In genomic region chr3:9628041-9628440, GRCm38 (mm10) we compare ENCODE assay signal across 18 mouse cellular contexts.
"Had no signal": no experiment of that assay in that cellular context is flagged by ENCODE, and none has a peak within 500 bp of the region (broad histone marks: within the 10 kb centered on the region; RNA-seq: fewer than 3 reads in every experiment).

No protein-coding gene starts in this region.

- H3K36me3 ChIP-seq: midbrain, embryonic 10.5 days; midbrain, embryonic 12.5 days; neural tube, embryonic 13.5 days; neural tube, embryonic 15.5 days had no signal

- H3K4me3 ChIP-seq: midbrain, embryonic 10.5 days; midbrain, embryonic 12.5 days; myocyte; neural tube, embryonic 13.5 days; neural tube, embryonic 15.5 days had no signal

- ATAC-seq: midbrain, embryonic 16.5 days had no signal

- H3K27me3 ChIP-seq: neural tube, embryonic 13.5 days; neural tube, embryonic 15.5 days had no signal

- H3K9ac ChIP-seq: lung, embryonic 14.5 days; midbrain, embryonic 12.5 days; neural tube, embryonic 13.5 days; neural tube, embryonic 15.5 days had no signal

- H3K27ac ChIP-seq: midbrain, embryonic 10.5 days; midbrain, embryonic 12.5 days; neural tube, embryonic 13.5 days; neural tube, embryonic 15.5 days had no signal

- H3K9me3 ChIP-seq: midbrain, embryonic 10.5 days; midbrain, embryonic 12.5 days; neural tube, embryonic 13.5 days; neural tube, embryonic 15.5 days had no signal

- DNase-seq: lung, embryonic 14.5 days; lung, postnatal 10 days; lung, postnatal 4 days; midbrain, embryonic 14.5 days; retina, postnatal 1 day; right cerebral cortex, adult 18-20 months; right cerebral cortex, postnatal 25 days; right cerebral cortex, postnatal 4 days; spleen, adult 18-20 months; thymus, adult 18-20 months; thymus, postnatal 14 days; thymus, postnatal 36 days had no signal

- H3K4me2 ChIP-seq: lung, embryonic 14.5 days; midbrain, embryonic 12.5 days; neural tube, embryonic 13.5 days; neural tube, embryonic 15.5 days had no signal
